Mouse (Mus musculus): ENCODE results near the gene Nrarp. TPM values are rescaled to one million over a fixed set of nuclear protein-coding genes. Genes with fewer than 3 reads are reported as not detected.

Gene Nrarp
- 1 to 10 TPM; 5.9 to 6.7 TPM for total RNA-seq (2021)
- long read RNA-seq, experiment 1, transcript Nrarp-201 (1 exons, 2,582 nt): major isoform, 9 of 9 reads
- long read RNA-seq, experiment 1, partial matches to known transcripts: 0 of 9 reads
- long read RNA-seq, experiment 1, other reads (novel, unspliced or antisense): 0 of 9 reads
- long read RNA-seq, experiment 2, transcript Nrarp-201 (1 exons, 2,582 nt): major isoform, 15 of 15 reads
- long read RNA-seq, experiment 2, partial matches to known transcripts: 0 of 15 reads
- long read RNA-seq, experiment 2, other reads (novel, unspliced or antisense): 0 of 15 reads

DNA sequence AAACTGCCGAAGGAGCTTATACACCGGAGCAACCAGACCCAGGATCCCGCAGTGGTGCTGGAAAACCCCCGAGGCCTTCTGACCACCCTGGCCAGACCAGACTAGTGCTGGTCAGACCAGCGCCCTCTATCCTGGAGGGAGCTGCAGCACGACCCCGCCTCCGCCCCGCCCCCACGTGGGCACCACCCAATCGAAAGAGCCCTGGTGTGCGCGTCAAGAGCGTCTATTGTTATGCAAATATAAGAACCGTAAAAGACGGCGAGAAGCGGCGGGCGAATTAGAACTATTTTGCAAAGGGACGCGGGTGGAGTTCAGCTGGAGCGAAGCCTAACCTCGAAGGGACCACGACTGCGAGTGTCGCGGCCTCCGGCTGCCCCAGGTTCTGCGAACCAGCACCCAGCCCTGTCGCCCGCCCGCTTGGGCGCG, at the start of gene Nrarp:
Nrarp (plus strand) TSS at position 281 of the 426 bp plus-strand sequence.
- intact Hi-C loops (cut with DNase I): no loop called here
- DNase-seq: peak; percentile 82 to 89

DNA sequence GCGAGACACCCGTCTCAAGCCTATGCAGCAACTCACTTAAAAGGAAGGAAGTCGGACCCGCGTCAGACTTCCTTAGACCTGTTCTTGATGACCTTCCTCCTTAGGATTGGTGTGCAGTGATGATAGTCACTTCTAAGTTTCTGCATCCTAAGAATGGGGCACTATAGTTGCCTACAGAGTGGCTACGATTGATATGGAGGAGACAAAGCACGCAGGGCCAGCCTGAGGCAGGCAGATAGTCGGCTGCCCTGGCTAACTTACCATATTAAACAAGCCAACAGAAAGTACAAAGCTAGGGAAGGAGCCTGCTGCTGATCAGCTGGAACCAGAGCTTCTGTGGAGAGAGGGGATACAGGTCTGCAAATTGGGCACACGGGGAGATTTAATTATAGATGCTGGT, 49.0 kb upstream of the Nrarp start:
- intact Hi-C loops (cut with DNase I): no loop called here
- DNase-seq: no peak

DNA sequence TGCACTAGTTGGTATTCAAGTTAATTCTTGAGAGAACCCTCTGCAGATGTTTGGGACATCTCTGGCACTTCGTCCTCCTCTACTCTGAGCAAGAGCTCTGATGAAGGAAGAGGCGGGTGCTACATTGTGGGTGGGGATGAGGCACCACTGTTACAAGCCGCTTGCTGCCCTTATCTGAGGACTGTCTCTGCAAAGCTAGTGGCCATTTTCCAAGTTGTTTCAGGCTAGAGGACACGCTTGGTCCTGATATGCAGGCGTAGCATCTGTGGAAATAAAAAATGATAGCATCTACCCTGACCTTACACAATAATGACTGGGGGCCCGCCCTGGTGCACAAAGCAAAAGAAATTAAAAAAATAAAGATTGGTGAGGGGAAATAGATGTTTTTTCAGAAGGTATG, 42.7 kb upstream of the Nrarp start:
- DNase-seq: no peak
- intact Hi-C loops (cut with DNase I): no loop called here

DNA sequence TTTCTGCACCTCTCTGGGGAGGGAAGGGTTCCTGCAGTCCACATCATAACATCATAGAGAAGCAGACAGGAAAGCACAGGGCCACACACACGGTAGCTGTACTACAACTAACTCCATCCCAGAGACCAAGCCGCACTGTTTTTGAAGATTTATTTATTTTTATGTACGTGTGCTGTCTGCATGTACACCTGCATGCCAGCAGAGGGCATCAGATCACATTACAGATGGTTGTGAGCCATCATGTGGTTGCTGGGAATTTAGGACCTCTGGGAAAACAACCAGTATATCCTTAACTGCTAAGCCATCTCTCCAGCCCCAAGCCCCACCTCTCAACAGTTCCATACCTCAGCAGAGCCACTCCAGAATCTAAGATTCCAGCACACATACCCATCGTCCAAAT, 39.4 kb upstream of the Nrarp start:
- intact Hi-C loops (cut with DNase I): no loop called here
- no peak for DNase-seq

DNA sequence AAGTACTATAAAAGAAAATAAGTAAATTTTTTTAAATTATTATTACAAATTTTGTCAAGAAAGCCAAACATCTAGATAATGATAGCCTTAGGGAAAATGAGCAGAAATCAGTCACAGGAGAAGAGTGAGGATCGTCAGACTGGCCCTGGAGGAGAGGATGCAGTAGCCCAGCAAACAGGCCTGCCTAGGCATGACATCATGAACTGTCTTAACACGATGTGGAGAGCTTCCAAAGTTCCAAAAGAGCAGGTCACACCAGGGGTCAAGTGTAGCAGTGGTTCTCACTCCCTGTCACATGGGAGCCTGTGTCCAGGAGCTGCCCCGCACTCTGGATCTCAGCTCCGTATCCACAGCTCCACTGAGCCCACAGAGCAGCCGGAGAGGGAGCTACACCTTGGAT, 38.6 kb upstream of the Nrarp start:
- intact Hi-C loops (cut with DNase I): no loop called here
- no peak for DNase-seq

DNA sequence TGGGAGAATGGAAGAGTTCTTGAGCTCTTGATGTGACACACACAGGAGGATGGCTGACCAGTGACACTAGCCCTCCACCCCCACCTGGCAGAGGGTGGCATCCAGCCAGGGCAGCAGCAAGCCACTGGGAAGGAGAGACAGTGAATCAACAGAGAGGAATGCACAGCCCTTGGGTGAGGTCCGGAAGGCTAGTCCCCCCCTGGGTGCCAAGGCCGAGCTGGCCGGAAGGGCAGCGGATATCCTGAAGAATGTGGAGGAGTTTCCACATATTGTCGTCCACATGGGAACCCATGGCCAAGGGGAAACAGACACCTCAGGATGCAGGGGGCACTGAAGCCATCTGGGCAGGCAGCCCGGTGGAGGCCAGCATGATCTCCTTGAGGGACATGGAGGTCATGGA, 35.2 kb upstream of the Nrarp start:
- intact Hi-C loops (cut with DNase I): no loop called here
- no peak for DNase-seq

DNA sequence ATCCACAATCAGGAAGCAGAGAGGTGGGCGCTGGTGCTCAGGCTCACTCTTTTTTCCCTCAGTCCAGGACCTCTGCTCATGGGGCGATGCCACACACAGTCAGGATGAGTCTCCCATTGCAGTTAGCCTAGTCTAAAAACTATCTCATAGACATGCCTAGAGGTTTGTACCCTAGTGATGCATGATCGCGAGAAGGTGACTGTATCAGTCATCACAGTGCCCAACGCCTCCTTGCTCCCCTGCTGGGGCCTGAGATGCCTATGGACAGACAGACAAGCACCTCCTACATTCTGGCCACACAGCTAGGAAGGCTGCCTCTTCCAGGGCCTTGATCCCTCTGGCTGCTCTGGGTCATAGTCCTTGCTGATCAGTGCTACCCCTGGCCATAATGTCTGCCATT, 33.2 kb upstream of the Nrarp start:
- DNase-seq: no peak
- intact Hi-C loops (cut with DNase I): no loop called here

DNA sequence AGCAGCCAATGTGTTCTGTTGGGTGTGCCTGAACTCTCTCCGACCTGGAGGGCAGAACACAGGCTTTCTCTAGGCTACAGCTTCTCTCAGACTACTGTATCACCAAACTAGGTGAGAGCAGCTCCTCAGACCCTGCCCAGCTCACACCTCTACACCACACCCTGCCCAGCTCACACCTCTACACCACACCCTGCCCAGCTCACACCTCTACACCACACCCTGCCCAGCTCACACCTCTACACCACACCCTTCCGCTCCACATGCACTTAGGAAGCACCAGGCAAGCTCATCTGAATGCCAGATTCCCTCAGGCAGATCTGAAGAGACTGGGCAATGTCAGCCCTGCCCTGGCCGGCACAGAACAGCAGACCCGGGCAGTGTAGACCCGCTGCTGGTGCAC, 32.7 kb upstream of the Nrarp start:
- no peak for DNase-seq
- intact Hi-C loops (cut with DNase I): no loop called here

DNA sequence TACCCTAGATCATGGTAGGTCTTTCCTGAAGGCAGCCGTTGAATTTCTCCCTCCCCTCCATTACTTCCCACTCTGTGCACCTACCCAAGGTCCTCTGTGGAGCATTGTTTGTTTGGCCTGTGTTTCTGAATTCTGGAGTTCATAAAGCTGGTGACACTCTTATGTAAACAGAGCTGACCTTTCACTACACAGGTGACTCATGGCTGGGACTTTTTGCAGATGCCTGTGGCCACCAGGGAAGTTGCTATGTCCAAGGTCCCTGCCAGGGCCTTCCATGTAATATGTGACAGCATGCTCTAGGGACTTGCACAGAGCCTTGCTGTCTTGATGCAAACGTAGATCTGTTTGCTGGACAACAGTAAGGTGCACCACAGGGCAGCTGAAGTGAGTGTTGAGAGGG, 30.9 kb upstream of the Nrarp start:
- intact Hi-C loops (cut with DNase I): no loop called here
- DNase-seq: no peak

DNA sequence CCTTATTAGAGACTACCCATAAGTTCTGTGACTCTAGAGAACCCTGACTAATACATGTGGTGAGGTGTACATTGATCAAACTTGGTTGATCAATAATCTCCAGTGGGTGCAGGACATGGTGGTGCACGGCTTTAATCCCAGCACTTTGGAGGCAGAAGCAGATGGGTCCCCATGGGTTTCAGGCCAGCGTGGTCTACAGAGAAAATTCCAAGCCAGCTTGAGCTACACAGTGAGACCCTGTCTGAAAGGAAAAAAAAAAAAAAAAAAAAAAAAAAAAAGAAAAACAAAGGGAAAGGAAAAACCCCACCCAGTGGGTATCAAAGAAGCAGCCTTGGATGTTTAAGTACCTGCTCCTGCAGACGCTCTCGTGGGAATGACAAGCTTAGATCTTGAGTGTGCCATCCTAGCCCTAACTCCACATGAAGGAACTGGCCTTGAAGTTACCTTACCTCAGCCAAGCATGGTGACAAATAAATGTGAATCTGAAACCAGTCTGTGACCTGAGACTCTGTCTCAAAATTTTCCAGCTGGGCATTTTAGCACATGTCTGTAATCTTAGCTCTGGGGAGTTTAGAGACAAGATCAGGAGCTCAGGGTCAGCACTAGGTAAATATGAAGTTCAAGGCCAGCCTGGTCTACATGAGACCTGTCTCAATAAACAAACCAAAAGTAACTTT, 29.1 kb upstream of the Nrarp start:
- intact Hi-C loops (cut with DNase I): no loop called here
- DNase-seq: no peak

DNA sequence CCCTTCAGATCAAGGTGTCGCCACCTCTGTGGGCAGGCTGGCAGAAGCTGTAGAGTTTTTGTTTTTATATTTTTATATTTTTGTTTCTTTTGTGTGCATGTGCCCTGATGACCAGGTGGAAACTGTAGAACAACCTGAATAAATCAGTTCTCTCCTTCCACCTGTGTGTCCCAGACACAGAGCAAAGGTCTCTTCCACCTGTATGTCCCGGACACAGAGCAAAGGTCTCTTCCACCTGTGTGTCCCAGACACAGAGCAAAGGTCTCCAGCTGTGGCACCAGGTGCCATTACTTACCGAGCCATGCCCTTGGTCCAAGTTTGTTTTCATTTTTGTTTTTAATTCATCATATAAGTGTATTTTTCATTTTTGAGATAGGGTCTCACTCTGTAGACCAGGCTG, 24.4 kb upstream of the Nrarp start:
- intact Hi-C loops (cut with DNase I): loop anchor here (2.0 kb wide), 1 partner anchor 29 kb away; no protein-coding TSS in a partner anchor
- DNase-seq: no peak

DNA sequence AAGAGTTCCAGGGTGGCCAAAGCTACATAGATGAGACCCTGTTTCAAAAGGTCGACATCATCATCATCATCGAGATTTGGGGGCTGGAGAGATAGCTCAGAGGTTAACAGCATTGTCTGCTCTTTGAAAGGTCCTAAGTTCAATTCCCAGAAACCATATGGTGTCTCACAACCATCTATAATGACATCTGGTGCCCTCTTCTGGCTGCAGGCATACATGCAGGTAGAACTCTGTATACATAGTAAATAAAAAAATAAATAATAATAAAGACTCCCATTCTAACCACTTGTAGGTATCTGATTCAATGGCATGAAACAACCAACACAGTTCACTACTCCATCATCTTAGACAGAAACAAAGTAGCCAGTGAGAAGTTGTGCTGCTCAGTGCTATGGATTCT, 23.6 kb upstream of the Nrarp start:
- intact Hi-C loops (cut with DNase I): loop anchor here (2.0 kb wide), 1 partner anchor 30 kb away; no protein-coding TSS in a partner anchor
- DNase-seq: no peak

DNA sequence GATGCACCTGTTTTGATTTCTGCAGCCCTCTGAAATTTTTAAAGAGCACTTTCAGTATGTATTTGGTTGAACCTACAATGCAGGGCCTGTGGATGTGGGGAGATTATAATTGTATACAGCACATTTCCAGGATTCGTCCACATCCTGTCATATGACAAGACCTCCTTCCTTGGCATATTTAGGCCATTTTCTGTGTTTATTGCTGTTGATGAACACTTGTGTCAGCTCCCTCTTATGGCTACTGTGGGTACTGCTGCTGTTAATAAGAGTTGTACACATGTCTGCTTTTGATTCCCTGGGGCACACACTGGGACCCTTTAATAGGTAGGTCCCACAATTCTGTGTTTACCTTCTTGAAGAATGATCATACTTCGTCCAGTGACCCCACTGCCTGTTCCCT, 22.9 kb upstream of the Nrarp start:
- intact Hi-C loops (cut with DNase I): loop anchor here (2.0 kb wide), 1 partner anchor 31 kb away; no protein-coding TSS in a partner anchor
- DNase-seq: peak in 1 of 2 experiments; percentile 4

DNA sequence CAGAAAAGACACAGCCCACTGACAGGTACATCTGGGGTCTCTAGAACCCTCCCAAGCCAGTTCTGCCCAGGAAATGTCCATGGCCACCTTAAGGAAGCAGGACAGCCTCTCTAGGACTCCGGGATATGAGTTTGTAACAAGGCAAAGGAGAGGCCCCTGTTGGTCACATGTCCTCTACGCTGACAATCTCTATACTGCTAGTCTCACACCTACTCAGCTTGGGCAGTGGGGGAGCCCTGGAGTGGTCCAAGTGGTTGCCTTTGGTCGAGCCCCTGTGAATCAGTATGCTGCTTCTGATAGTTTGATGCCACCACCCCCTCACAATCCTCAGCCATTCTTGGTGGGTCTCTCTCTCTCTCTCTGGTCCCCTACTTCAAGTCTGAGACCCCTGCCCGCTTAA, 13.1 kb upstream of the Nrarp start:
- intact Hi-C loops (cut with DNase I): no loop called here
- DNase-seq: no peak

DNA sequence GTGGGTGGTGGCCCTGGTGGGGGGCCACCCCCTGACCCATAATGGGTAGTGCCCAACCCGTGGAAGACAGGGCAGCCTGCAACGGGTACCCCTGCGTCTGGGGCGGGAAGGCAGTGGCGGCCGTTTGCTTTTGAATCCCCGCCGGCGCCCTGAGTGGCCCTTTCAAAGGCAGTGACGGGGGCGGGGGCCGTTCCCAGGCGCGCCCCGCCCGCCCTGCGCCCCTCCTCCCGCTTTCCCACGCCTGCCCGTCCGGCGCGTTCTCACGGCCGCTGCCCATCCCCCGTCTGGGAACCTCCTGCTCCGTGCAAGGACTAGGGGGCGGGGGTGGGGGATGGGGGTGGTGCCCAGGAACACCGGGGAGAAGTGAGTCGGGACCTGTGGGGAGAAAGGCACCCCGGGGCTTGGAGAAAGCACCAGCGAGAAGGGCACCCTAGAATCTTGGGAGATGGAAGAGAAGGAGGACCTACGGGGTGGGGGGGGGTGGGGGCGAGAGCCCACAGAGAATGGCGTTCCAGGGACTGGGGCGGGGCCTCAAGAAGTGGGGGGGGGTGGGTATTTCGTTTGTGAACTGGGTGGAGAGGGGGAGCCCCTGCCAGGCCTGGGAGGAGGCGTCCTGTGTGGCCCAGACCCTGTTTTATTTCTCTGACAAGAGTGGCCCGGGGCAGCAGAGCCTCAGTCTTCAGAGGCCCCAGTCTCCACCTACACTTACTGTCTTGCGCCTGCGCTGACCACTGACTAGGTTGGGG, 12.5 kb upstream of the Nrarp start:
- peak in 1 of 2 experiments; percentile 41 for DNase-seq

DNA sequence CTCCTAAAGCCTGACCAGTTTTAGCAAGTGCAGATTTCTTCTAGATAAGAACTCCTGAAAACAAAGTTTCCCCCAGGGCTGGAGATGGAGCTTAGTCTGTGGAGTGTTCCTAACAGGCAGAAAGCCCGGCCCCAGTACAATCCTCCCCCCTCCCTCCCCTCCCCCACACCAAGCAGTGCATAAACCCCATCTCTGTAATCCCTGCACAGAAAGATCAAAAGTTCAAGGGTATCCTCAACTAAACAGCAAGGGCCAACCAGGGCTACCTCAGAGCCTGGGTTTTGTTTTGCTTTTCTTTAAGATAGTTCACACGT, 11.9 kb upstream of the Nrarp start:
- DNase-seq: no peak
- intact Hi-C loops (cut with DNase I): no loop called here

More for the DNA sequence above, 12.5 kb upstream of the Nrarp start:
- intact Hi-C loops (cut with DNase I): no loop called here

DNA sequence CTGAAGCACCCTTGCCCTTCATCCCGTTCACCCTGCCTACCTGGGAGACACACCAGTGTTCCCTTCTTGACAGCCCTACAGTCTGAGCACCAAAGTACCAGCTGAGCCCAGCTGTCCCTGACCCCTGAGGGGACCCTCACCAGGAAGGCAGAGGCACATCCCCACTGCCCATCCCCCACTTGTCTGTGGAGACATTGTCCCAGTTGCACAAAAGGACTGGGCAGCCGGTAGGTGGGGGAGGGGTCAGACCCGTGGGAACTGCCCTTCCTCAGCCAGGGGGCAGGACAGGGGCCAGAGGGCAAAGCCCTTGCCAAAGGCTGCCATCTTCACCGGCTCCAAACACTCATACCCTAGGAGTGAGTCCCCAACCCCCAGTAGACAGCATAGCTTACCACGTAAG, 10.8 kb upstream of the Nrarp start:
- DNase-seq: no peak

DNA sequence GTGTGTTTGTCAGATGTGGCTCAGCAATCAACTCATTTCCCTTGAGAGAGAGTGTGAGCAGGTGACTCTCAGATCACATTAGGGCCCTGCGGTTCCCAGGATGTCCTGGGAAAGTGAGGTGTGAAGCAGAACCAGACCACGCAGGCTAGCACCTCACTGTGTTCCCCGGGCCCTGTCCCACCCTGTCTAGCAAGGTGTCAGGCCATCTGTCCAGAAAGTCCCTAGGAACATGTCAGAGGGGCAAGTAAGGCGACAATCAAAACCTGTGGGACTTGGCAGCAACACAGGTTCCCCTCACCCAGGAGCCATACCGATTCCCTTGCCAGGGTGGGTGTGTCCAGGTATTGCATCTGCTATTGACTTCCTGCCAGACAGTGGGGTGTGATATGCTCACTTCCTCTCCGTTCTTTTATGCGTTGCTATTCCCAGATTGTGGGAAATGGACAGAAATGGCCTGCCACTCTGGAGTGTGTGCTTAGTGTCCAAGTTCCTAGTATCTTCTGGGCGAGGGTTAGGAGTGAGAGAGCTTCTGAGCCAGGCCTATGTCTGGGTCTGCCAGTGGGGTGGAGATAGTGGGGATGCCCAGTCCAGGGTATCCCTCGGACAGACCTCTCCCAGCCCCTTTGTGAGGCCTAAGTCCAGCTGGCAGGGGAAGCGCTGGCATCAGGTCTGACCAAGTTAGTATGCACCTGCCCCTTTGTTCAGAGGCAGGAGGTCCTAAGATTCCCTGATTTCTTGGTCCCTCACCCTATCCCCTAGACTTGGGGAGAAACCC, 10.0 kb upstream of the Nrarp start:
- intact Hi-C loops (cut with DNase I): no loop called here
- no peak for DNase-seq

More for the DNA sequence above, 10.8 kb upstream of the Nrarp start:
- intact Hi-C loops (cut with DNase I): no loop called here

DNA sequence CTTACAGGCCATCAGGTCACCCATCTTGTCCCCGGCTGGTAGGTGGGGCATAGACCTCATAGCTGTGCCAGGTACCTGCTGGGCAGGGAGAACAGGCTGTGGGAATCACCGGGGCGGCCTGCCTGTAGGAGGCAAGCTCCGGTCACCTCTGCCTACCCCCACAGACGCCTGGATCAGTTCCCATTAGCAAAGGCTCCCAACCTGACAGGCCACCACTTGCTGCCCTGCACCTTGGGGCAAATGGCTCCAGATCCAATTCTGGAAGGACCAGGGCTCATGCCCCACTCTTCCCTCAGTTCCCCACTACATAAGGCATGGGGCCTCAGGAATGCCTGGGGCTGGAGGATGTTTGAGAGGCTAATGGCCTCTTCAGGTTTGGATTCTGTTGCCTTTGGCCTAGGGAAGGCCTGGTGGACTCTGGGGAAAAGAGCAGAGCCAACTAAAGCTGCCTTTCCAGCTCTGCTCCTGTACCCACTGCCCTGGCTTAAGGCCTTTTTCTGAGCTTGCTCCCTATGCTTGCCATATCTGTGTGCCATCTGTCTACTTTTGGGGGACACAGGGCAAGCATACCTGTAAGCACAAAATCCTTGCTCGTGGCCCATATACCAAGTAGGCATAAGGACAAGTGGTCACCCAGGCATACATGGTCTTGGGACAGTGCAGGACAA, 9.3 kb upstream of the Nrarp start:
- intact Hi-C loops (cut with DNase I): no loop called here
- DNase-seq: no peak

DNA sequence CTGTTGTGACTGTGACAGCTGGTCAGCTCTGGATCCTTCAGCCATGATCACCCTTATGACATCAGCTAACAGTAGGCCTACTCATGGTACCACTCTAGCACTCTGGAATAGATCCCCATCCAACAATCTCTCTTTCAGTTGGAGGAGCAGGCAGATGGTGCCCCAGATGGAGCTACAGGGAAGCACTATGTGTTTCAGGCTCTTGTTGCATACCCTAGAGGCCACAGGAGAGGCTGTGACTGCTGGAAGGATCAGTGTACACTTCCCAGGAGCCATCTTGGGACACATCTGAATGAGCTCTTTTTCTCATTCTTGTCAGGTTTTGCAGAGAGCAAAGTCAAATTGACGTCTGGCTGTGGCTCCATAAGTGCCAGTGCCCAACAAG, 8.8 kb upstream of the Nrarp start:
- no peak for DNase-seq
- intact Hi-C loops (cut with DNase I): no loop called here
